Mouse (Mus musculus): ENCODE results near the gene Trpc3.
A peak's percentile ranks its signal among the peaks of the same experiment; 100 is the strongest.
"Not testable (repeated sequence)": the region's sequence is repeated elsewhere in the genome, so short reads cannot be mapped to it uniquely, and the experiment has no call there.

Trpc3 gene

DNA sequence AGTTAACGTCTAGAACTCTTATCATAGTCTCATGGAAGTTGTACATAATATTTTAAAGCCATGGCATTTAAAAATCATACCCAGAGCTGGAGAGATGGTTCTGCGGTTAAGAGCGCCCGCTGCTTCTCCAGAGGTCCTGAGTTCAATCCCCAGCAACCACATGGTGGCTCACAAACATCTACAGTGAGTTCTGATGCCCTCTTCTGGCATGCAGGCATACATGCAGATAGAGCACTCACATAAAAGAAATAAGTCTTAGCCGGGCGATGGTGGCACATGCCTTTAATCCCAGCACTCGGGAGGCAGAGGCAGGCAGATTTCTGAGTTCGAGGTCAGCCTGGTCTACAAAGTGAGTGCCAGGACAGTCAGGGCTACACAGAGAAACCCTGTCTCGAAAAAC is 90.2 kb downstream of the Trpc3 start:
- DNase-seq (ENCODE audit: low spot score in 2 of 2): not testable (repeated sequence)

DNA sequence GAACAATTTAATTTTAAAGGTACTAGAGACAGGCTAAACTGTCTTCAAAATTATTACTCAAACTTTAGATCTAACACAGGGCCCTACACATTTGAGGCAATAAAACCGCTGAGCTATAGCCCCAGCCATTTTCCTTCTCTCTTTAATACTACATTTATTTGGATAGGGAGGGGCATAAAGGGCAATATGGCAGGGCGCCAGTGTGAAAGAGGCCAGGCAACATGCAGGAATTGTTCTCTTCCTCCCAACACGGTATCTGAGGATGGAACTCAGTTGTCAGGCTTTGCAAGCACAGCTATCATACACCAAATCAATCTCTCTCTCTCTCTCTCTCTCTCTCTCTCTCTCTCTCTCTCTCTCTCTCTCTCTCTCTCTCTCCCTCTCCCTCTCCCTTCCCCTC is 91.2 kb downstream of the Trpc3 start:
- DNase-seq (ENCODE audit: low spot score in 2 of 2): no peak

- peak; percentile 97 for DNase-seq (ENCODE audit: low spot score in 2 of 2)
These were observed 118.1 kb downstream of the Trpc3 start, which contains the start of gene Ccna2 for GRCm38 (mm10) chr3:36571827-36572378. Gene Ccna2 (minus strand): TSS chr3:36572150.

GRCm38 (mm10) chr3:36571361-36571826 is 118.6 kb downstream of the Trpc3 start:
- peak in 1 of 2 experiments; percentile 24 for DNase-seq (ENCODE audit: low spot score in 2 of 2)
